Mouse (Mus musculus) kidney, adult 9 months (tissue): ENCODE data around the gene Tmem135.
A peak's percentile ranks its signal among the peaks of the same experiment; 100 is the strongest.

Experiments used
- DNase-seq: peaks from one replicate; pipeline ENCODE4 v3.0.0; 2022

Gene Tmem135

DNA sequence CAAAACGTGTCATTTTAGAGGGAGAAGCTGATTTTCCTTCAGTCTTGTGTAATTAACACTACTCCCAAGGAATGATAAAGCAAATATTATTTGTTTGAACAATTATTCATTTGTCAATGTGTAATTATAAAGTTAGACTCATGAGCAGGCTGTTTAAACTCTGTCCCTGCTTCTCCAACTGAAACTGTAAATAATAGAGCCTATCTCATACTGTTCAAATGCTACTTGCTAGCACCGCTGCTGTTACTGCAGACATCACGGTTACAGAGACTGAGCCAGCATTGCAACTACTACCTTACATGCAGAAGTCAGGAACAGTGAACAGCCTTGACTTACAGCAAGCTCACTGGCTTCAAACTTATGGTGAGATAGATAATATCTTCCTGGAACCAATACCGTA is 229.6 kb downstream of the Tmem135 start:
- no peak for DNase-seq

GRCm38 (mm10) chr7:89173018-89173417 is 231.0 kb downstream of the Tmem135 start:
- no peak for DNase-seq

DNA sequence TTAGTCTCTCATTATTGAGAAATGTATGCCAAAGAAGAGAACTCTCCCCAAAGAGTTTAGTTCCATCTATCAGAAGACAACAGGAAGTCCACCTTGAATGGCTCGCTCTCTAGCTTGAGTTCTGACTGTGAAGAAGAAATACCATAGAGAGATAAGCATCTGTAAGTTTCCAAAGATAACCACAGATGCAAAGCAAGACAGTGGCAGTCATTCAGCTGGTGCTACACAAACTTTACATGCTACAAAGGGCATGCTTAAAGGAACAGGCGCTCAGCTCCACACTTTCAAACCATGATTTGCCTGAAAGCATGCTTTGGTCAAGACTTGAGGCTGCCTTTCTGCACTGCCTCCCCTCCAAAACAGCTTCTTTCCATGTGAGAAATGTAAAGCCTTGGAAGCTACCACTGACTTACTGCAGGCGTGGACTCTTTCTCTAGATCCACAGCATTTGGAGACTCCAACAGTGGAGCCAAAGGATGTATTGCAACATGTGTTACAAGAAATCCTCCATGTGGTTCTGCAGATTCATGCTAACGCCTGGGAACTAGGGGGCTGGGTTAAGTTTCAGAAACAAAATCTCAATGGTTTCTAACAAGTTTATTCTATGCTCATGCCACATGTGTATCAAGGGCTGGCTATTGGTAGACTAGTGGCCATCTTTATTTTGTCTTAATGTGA is 232.1 kb downstream of the Tmem135 start:
- DNase-seq, result no peak

- DNase-seq, result peak; percentile 86
These were observed 235.4 kb downstream of the Tmem135 start for GRCm38 (mm10) chr7:89168606-89169005.

DNA sequence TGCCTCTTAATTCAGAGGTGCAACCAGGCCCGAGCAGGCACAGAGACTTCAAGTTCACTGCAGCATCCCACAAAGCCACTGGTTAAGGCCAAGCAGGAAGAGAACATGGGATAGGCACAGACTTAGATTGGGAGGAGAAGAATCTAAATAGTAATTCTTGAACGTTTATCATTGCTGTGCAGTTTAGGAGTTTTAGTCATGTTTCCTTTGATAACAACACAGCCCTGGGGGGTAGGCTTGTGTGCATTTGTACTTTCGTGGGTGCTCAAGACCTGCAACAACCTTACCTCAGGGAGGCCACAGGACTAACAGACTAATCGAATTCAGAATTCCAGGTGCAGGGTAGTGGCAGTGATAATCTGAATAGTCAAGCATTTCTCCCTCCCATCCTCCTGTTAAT is 238.5 kb downstream of the Tmem135 start:
- no peak for DNase-seq

DNA sequence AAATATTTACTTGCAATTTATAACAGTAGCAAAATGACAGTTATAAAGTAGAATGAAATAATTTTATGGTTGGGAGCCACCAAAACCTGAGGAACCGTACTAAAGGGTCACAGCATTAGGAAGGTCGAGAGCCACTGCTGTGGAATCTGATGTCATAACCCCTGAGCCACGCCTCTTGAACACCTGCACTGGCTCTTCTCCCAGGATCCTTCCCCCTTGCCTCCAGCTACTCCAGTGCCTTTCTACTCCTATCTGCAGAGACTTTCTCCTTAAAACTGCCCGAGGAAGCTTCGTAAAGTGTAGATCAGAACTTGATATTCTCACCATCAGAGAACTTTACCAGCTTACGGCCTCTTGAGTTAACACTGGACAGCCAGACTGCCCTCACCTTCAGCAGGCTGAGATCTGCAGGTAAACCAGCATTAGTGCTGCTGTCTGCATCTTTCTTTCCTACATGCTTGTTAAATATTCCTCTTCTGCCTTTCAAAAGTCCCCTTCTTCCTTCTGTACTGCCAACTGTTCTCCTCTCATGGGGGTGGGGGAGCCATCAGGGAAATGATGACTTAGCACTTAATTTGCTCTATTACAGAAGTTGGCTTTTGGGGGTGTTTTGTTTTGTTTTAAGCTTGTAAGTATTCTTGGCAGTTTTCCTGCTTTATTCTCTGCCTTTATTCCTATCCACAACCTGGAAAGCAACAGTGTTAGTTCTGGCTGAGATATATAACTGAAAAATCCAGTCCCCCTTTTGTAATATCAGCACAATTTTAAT is 242.2 kb downstream of the Tmem135 start:
- DNase-seq, result no peak

DNA sequence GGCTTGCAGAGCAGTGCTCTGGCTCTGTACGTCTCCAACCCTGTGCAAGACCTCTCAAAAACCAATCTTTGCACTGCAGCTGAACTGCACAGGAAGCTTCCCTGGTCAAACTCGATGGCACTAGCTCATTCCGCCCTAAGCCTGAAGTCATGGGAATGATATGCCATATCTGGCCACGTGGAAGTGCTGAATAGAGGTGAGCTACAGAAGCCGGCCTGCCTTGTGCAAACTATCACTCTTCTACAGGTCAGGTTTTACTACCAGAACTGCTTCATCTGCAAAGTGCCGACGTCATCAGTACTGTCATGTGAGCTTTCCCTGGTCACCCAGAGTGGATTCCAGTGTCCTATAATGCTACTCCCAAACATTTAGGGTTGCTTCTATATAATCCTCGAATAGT is 246.7 kb downstream of the Tmem135 start:
- DNase-seq, result no peak

GRCm38 (mm10) chr7:89156629-89157028 is 247.4 kb downstream of the Tmem135 start:
- no peak for DNase-seq

GRCm38 (mm10) chr7:89155741-89156140 is 248.3 kb downstream of the Tmem135 start:
- no peak for DNase-seq

DNA sequence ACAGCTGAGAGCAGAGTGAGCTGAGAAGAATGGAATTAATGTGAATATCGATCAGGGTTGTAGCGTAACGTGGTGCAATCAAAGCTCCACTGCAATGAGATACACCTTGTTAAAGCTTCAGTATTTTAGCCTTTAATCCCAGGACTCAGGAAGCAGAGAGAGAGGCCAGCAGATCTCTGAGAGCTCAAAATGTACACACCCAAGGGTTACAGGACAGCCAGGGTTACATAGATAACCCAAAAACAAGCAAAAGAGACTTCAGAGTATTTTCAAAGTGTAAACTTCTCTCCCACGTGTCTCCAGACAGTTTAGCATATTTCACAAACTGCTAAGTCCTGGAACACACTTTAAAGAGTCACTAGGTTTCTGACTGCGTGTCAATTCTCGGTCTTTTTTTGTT is 248.8 kb downstream of the Tmem135 start:
- DNase-seq, result no peak

DNA sequence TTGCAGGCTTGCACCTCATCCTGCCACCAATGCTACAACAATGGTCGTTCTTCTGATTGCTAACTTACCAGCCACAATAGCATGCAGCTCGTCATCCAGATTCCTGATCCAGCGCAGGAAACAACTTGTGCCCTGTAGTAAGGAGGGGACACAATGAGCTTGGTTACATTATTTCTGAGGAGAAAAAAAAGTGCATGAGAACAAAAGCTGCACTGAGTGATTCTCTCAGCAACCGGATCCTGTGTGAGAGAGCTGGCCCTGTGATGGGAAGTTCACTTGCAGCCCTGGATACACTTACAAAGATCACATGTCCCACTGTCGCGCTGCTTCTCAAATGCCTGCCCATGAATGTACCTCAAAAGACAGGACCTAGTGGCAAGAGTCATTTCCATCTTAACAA is 252.7 kb downstream of the Tmem135 start:
- DNase-seq, result no peak

GRCm38 (mm10) chr7:89140640-89141300 is 263.3 kb downstream of the Tmem135 start:
- no peak for DNase-seq

DNA sequence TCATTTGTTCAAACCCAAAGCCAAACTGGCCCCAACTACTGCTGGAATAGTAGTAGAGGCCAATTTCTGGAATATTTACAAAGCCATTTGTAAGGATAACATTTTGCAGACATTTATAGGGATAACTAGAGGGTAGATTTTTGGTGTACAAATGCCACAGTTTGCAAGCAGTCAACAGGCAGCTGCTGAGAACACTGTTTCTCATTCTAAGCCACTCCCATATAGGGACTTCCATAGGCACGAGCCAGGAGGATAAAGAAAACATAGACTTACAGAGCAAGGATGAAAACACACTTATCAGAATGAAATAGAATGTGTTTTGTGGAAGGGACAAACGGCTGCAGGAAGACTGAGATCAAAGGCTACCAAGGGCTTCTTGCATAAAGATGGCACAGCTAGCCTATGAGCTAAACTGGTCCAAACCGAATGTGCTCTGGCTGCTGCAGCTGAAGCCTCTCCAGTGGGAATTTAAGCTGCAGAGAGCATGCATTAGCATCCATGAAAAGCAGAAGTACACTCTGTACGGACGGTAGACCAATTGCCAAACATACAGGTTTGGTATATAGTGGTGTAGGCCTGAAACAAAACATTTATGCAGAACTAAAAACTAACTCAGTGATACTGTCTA is 269.0 kb downstream of the Tmem135 start:
- no peak for DNase-seq

- DNase-seq, result peak; percentile 70
These were observed 277.7 kb downstream of the Tmem135 start for GRCm38 (mm10) chr7:89126063-89126882.

DNA sequence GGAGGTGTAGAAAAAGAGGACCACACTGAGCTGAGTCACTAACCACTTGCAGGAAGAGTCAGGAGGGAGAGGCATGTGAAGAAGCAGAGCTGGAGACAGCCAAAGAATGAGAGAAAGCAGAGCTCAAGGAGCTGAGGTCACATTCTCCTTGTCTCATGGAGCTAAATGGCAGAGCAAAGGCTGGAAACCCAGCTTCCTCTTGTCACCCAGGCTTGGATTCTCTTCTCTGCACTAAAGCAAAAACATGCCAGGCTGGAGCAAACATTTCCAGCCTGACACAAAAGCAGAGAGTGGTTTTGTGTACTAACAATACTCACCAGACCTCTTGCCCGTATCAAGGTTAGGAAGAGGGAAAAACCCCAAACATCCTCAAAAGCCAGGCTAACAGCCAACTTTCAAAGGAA is 287.8 kb downstream of the Tmem135 start:
- DNase-seq, result peak; percentile 25

- peak; percentile 63 for DNase-seq
These were observed 288.4 kb downstream of the Tmem135 start for GRCm38 (mm10) chr7:89115633-89116032.

DNA sequence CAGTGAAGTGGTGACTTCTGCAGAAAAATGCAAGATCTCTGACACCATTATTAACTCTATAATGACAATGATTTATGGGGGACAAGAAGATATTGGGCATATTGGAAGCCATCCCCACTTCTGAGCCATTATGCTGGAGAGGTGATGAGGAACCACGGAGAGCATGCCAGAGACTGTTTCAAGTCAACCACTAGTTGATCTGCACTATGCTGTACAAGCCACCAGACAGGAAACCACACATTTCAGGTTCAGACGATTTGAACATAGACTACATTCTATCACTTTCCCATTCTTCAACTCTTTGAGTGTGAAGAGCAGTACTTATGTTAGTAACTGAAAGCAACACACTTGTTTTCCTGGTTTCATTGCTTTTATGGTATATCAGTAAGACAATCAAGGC is 297.6 kb downstream of the Tmem135 start:
- DNase-seq, result no peak

DNA sequence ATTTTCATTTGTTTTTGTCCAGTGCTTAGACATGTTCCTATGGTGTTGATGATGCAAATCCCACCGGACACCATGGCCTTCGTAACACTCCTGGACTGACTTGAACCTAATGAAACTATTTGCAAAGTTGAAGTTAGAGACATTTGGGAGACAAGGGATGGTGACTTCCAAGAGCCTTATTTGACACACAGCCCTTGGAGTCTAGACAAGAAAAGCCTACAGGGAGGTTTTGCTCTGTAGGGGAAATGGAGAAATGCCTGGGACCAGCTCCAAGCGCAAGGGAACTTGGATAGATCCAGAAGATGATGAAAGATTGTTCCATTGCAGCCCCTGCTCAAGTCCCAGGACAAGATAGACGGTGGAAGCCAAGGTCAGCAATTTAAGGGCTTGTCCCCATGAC is 304.3 kb downstream of the Tmem135 start:
- DNase-seq, result peak; percentile 8
